Mouse (Mus musculus) frontal cortex, adult (tissue): ENCODE data around the gene Scamp3.

Experiments
- ATAC-seq: cut with Nextera tagmentation; 2 replicates; pipeline ENCODE4 v1.9.2; 2017; ENCODE audit warnings: mild to moderate bottlenecking, moderate library complexity, mixed read lengths; ENCODE audit not compliant: low TSS enrichment

Scamp3 gene

DNA sequence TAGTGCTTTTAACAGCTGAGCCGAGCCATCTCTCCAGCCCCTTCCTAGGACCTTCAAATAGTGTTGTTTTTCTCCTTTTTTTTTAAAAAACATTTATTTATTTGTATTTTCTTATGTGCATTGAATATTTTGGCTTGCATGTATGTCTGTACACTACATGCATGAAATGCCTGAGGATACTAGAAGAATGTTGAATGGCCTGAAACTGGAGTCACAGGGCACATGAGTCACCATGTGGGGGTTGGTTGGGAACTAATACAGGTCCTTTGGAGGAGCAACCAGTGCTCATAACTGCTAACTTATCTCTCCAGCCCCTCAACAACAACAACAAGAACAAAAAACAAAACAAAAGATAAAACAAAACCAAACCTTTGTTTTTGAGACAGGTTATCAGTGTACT, 14.2 kb upstream of the Scamp3 start:
- no peak for ATAC-seq

DNA sequence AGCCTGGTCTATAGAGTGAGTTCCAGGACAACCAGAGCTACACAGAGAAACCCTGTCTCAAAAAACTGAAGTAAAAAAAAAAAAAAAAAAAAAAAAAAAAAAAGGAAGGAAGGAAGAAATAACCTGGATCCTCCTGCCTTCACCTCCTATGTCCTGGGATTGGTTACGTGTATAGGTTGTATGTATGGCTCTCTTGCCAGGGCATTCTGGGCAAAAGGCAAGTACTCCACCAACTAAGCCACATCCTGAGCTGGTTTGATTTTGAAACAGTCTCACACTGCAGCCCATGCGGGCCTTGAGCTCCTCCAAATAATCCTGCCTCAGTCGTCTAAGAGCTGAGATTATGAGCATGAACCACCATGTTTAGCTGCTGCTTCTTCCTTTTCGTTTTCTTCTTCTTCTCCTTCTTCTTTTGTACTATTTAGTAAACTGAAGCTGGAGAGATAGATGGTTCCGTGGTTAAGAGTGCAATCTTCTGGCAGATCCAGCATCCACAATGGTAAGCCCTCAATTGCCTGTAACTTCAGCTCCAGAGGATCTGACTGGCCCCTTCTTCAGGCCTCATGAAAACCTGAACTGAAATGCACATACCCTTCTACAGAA, 13.5 kb upstream of the Scamp3 start:
- no peak for ATAC-seq

DNA sequence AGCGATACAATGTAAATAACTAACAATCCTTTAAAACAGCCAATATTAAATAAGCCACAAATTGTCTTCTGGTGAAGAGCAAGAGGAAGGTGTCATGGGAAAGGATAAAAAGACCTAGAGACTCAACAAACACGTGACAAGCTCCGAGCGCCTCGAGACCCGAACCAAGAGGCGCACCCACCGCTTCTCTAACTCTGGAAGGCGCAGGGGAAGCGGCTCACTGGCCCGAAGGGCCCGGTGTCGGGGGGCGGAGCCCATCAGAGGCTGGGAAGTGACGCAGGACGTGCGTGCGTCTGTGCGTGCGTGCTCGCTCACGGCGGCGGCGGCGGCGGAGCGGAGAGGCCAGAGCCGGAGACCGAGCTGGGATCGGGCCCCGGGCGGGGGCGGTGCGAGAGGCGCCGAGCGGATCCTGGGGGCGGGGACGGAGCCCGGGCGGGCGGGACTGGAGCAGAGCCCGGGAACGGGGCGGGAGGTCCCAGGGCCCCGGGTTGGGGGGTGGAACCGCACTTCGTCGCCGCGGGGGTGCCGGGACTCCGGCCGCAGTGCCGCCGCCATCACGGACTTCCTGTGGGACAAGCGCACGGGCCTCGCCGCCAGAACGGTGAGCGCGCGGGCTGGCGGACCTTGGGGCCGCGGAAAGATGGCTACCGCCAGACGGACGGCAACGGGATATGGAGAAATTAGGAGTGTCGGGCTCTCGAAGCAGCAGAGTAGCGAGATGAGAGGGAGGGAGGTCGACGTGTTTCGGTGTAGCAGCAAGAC, 12.6 kb upstream of the Scamp3 start, which contains the start of gene Clk2:
Gene Clk2, plus strand, starts transcription at position 290 of the 762 bp plus-strand sequence.
- peak; percentile 99 for ATAC-seq

DNA sequence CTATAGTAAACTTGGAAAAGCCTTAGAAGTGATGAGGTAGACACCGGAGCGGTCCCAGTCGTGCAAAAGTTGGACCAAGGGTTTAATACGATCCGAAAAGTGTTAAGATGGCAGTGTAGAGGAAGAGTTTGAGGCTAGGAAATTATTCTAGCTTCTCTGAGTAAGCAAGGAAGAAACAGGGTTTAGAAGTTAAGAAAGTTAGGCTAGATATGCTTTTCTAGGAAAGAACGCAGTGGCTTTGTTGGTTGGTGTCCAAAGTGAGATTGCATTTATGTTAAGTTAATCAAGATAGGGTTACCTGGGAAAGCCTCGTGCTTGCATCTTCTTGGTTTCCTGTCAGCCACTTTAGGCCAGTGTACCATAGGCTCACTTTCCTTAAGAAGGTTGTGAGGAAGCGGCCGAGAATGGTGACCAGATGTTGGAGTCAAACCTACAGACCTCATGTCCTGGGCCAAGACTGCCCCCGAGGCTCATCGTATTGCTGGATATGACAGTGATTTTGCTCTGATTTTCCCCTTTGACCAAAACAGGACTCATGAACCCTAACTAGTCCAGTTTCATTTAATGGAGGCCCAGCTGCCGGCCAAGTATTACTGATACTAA, 11.9 kb upstream of the Scamp3 start:
- no peak for ATAC-seq

DNA sequence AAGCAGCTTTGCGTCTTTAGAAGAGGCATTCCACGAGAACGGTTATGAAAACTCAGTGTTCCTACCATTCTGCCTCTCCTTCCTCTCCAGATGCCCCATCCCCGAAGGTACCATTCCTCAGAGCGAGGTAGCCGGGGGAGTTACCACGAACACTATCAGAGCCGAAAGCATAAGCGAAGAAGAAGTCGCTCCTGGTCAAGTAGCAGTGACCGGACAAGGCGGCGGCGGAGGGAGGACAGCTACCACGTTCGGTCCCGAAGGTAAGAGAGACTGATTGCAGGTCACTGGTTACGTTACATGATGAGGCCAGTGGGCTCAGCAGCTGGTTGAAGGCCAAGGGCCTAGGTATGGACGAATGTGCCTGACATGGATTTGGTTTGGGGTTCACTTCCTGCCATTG, 10.3 kb upstream of the Scamp3 start:
- no peak for ATAC-seq

DNA sequence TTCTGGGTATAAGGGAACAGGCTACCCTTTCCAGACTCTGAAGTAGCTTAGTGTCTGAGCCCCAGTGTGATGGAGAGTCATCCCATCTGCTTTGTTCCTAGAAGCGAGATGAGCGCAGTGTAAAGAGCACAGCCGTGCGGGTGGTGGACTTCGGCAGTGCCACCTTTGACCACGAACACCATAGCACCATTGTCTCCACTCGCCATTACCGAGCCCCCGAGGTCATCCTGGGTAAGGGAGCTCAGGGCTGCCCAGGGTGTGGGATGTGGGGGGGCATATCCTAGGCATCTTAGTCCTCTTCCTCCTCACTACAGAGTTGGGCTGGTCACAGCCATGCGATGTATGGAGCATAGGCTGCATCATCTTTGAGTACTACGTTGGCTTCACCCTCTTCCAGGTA, 2.4 kb upstream of the Scamp3 start:
- no peak for ATAC-seq

DNA sequence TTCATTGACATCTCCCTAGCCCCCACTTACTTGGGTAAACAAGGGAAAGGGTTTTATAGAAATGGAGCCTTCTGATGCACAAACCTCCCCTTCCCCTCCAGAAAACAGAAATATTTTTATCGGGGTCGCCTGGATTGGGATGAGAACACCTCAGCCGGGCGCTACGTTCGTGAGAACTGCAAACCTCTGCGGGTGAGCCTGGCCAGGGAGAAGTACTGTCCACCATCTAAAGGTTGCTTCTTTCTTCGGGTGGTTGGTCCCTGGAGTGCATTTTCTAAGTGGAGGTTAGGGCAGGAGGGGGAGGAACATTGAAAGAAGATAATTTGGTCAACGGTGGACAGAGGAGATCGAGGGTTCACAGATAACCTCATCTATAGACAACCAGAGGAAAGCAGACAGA, 1.7 kb upstream of the Scamp3 start:
- no peak for ATAC-seq

DNA sequence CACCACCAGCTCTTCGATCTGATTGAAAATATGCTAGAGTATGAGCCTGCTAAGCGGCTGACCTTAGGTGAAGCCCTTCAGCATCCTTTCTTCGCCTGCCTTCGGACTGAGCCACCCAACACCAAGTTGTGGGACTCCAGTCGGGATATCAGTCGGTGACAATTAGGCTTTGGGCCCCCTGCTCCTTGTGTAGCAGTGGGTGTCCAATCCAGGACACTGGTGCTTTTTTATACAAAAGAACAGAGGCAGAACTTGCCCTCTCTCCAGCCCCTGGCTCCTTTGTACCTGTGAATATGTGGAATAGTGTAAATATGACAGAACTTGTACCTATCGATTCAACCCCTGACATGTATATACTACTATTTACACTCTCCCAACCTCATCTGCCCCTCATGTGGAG, 852 bp upstream of the Scamp3 start:
- no peak for ATAC-seq

DNA sequence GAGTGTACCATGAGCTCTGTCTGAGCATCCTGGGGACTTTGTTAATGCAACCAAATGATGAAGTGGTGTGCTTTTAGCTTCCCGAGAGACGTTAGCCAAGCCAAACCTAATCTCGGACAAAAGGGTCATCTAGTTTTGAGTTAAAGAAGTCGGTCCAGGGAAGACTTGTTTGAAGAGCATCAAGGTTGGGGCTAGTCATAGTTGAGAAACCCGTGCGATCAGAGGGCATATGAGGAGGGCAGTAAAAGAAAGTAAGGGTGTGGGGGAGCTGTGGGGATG, 773 bp downstream of the Scamp3 start:
- no peak for ATAC-seq

DNA sequence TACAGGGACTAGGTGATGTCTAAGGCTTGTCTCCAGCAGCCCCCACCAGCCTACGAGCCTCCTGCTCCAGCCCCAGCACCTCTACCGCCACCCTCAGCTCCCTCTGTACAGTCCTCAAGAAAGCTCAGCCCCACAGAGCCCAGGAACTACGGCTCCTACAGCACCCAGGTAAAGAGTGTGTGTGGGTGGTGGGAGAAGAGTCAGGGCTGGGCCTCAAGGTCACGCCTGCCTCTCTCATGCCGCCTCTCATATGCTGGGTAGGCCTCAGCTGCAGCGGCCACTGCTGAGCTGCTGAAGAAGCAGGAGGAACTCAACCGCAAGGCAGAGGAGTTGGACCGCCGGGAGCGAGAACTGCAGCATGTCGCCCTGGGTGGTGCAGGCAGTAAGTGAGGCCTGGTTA, 1.8 kb downstream of the Scamp3 start:
- ATAC-seq, result no peak

DNA sequence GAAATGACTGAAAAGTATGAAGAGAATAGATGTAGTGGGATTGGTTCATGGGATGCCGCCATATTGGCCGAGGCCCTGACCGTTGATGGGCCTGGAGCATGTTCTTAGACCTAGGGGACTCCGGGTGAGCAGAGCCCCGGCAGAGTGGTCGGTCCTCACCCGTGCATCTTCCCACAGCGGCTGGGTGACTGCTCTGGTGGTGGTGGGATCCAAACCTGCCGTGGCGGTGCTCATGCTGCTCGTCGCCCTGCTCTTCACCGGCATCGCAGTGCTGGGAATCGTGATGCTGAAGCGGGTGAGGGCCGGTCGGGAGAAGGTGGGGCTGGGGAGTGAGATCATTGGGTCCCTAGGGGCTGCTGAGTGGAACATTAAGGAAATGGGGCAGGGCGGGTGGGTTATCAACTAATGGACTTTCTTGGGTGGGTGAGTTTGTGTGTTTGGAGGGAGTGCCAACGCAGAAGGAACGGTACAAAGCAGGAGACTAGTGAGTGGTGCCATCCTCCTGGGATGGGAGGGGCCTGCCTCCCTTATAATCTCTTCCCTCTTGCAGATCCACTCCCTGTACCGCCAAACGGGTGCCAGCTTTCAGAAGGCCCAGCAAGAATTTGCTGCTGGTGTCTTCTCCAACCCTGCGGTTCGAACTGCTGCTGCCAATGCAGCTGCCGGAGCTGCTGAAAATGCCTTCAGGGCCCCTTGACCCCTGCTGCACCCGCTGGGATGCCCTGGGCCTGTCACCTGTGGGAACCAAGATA, 4.7 kb downstream of the Scamp3 start:
- ATAC-seq, result no peak

DNA sequence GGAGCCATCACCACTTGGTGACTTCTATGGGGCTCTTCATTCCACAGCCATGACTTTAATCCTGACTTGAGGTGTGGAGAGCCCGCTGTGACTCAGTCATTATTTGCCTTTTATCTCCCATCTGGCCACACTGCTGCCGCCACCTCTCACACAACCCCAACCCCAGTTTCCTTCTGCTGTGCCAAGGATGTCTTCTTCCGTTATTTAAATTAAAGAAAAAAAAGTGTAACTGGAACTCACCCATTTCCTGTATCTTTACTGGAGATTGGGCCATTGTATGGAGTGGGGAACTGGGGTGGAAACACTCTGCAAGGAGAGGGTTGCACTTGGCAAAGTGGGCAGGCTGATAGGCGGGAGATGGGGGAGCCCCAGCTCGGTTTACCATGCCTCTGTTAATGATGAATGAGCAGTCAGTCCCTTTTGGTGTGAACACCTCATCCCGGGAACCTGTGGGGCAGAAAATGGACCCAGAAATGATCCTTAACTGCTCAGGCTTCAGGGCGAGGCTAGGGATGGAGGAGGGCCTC, 5.3 kb downstream of the Scamp3 start:
- ATAC-seq, result no peak

DNA sequence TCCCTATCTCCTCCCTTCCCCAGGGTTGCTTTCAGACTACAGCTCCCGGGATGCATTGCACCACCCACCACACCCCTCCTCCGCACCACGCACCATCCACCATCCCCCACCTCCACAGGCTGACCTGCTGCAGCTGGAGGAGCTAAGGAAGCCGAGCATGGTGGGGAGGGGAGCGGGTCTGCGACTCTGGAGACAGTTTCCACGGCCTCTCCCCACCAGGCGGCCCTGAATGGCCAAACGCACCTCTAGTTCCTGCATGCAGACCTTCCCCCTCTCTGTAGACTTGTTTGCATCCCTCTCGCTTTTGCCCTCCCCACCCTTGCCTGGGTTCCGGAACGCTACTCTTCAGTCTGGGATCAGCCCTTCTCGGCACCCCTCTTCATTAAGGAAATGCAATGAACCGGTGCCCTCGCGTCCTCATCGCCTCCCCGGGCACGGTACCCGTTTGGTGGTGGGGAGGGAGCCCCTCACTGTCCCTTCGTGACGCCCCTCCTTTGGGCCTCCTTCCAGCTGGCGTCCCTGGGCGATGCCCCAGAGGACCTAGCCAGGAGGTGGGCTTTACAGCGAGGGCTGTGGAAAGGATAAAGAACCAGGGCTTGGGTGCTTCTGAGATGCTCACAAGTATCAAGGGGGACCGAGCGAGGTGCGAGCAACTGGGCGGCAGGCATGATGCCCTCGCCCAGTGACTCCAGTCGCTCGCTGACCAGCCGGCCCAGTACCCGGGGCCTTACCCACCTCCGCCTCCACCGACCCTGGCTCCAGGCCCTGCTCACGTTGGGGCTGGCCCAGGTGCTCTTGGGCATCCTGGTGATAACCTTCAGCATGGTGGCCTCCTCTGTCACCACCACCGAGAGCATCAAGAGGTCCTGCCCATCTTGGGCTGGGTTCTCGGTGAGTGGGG, 6.0 kb downstream of the Scamp3 start, which contains the start of gene Fam189b:
Gene Fam189b, plus strand, starts transcription at position 86 of the 901 bp plus-strand sequence.
- ATAC-seq, result peak; percentile 90

DNA sequence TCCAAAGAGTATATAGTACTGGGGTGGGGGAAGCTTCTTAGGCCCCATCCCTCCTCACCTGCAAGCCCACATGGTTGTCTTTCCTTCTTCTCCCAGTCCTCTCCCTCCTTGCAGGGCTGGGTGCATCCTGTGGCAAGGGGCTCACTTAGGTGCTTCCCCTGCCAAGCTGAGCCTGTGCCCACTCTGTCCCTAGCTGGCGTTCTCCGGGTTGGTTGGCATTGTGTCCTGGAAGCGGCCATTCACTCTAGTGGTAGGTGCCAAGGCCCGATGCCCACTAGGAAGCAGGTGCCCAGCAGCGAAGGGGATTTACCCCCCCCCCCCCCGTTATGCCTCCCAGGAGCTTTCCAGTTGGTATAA, 6.7 kb downstream of the Scamp3 start:
- ATAC-seq, result no peak

DNA sequence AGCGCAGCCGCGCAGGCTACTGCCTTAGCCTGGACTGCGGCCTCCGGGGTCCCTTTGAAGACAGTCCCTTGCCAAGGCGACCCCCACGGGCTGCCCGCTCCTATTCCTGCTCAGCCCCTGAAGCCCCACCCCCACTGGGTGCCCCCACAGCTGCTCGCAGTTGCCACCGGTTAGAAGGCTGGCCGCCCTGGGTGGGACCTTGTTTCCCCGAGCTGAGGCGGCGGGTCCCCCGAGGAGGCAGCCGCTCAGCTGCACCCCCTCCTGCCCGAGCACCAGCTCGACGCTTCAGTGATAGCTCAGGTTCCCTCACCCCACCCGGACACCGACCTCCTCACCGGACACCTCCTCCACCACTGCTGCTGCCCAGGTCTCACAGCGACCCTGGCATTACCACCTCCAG, 9.9 kb downstream of the Scamp3 start:
- ATAC-seq, result no peak

DNA sequence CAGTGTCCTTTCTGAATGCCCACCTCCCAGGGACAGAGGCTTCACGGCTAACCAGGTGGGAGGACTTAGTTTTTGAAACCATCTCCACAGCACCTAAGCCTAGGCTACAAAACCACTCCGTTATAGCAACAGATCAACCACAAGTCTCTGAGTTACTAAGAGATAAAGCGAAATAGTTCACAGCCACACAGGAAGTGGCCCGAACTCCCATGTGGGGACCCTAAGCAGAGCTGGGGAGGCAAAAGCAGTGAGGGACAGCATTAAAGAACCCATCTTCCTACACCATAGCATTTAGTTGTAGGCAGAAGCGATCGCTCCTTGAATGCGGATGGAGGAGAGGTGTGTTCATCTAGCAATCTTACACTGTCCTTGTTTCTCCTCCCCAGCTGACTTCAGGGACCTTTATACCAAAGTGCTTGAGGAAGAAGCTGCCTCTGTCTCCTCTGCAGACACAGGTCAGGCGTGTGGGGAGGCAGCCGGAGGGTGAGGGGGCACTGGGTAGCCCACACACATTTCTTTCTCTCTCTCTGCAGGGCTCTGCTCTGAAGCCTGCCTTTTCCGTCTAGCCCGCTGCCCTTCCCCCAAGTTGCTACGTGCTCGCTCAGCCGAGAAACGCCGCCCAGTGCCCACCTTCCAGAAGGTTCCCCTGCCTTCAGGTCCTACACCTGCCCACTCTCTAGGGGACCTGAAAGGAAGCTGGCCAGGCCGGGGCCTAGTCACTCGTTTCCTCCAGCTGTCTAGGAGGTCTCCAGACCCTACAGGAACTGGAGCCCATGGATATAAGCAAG, 10.6 kb downstream of the Scamp3 start:
- ATAC-seq, result no peak

DNA sequence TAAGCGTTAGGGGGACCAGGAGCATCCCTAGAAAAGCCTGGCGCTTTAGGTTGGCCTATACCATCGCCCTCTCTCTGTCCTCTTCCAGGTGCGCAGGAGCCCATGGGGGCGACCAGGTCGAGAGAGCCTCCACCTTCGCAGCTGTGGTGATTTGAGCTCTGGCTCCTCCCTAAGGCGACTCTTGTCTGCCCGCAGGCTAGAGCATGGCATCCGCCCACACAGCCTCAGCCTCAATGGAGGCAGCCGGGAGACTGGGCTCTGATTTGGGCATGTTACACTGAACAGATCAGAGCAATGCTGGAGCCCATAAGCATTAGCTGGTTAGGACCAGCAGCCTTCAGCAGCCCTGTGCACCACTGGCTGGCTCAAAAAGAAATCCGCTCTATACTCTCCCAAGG, 11.2 kb downstream of the Scamp3 start:
- ATAC-seq, result no peak

DNA sequence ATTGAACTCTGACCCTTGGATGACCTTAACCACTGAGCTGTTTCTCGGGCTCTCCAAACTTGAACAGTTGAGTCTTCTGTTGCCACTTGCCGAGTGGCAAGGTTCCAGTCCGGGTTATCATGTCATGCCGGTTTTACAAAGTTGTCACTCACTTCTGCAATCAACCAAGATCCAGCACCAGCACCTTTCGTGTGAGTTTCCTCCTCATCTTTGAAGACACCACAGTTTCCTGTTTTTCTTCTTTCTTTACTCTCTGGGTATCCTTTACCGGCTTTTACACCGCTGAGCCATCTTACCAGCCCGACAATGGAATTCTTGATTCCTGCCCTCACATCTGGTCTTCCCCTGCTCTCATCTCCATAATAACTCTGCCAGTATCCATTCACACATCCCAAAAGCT, 13.2 kb downstream of the Scamp3 start:
- ATAC-seq, result no peak

DNA sequence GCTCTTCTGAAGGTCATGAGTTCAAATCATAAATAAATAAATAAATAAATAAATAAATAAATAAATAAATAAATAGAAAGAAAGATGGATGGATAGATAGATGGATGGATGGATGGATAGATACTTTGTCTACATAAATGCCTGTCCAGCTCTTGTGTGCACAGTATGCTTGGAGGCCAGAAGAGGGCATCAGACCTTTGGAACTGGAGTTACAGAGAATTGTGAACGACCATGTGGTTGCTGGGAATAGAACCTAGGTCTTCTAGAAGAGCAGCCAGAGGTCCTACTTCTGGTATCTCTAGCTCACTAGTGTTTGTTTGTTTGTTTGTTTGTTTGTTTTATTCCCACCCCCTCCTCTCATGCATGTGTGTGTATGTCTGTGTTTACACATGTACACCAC, 16.1 kb downstream of the Scamp3 start:
- no peak for ATAC-seq

DNA sequence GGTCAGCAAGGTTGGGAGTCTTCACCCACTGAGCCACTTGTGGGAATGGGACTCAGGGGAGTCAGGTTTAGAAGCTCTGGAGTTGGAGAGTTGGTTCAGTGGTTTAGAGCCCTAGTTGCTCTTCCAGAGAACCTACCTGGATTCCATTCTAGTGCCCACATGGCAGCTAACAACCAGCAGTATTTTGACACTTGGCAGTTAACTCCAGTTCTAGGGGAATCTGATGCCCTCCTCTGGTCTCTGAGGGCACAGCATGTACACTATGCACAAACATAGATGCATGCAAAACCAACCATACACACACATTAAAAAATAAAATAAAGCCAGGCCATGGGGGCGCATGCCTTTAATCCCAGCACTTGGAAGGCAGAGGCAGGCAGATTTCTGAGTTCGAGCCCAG, 16.6 kb downstream of the Scamp3 start:
- ATAC-seq, result no peak
